Mouse (Mus musculus): ENCODE measurements around the gene Dgkh.

- TF ChIP-seq CTCF (IDR thresholded peaks at IDR 0.05; ENCODE audit: low read depth) = no peak
- no peak for TF ChIP-seq EP300 (IDR thresholded peaks at IDR 0.05; ENCODE audit: low read depth)
Measured at GRCm38 (mm10) chr14:78645622-78646021, 87.0 kb downstream of the Dgkh start.

All from liver, postnatal 0 days (tissue).